Mouse (Mus musculus) CH12.LX (cell line): ENCODE measurements around the gene Nwd1. TPM values are rescaled to one million over a fixed set of nuclear protein-coding genes. Genes with fewer than 3 reads are reported as not detected.

Experiments used
- DNase-seq: peaks from one replicate; pipeline ENCODE4 v3.0.0-alpha.2; 2013; ENCODE audit errors: extremely low read depth
- H3K27ac ChIP-seq: 2 replicates; pipeline ENCODE4 v1.5.1; 2012; ENCODE audit warnings: low read depth, mild to moderate bottlenecking, control low read depth, moderate library complexity; ENCODE audit not compliant: insufficient read depth
- H3K27me3 ChIP-seq: replicated peaks from 2 replicates; pipeline ENCODE3; 2012; ENCODE audit warnings: inconsistent platforms
- H3K36me3 ChIP-seq, 2 experiments: replicated peaks in 1 of 2; 2 replicates each; pipeline versions ENCODE3 to v1.6.1; 2012; ENCODE audit warnings: inconsistent platforms in 1 of 2, low read length in 1 of 2, mild to moderate bottlenecking in 1 of 2, mixed read lengths in 1 of 2, moderate library complexity in 1 of 2; ENCODE audit not compliant: control insufficient read depth in 1 of 2, insufficient read depth in 1 of 2
- H3K4me1 ChIP-seq, 2 experiments: 2 replicates each; pipeline ENCODE4 v1.6.1; 2012; ENCODE audit warnings: inconsistent platforms in 1 of 2, moderate library complexity in 1 of 2; ENCODE audit not compliant: insufficient read depth in 2 of 2, control insufficient read depth in 1 of 2
- H3K4me2 ChIP-seq: 2 replicates; pipeline ENCODE4 v1.6.1; 2012; ENCODE audit warnings: low read depth, mild to moderate bottlenecking, control low read depth; ENCODE audit not compliant: poor library complexity, insufficient read depth, severe bottlenecking
- H3K4me3 ChIP-seq, 3 experiments: fragments of 150-350 bp in 1 of 3; sonication (generic) in 1 of 3; replicated peaks in 1 of 3; 2 replicates each; pipeline versions ENCODE3 to v1.5.1; 2011 to 2012; ENCODE audit warnings: low read depth in 2 of 3, low read length in 2 of 3, mild to moderate bottlenecking in 2 of 3, moderate library complexity in 2 of 3, control low read depth in 1 of 3, improper control_type of control experiment in 1 of 3, inconsistent platforms in 1 of 3, mixed read lengths in 1 of 3; ENCODE audit not compliant: poor library complexity in 1 of 3
- H3K79me2 ChIP-seq: replicated peaks from 2 replicates; pipeline ENCODE4 v1.6.1; 2012; ENCODE audit warnings: mild to moderate bottlenecking, moderate library complexity; ENCODE audit not compliant: control insufficient read depth, poor library complexity, insufficient read depth, severe bottlenecking; ENCODE audit errors: extremely low read depth
- H3K9ac ChIP-seq: 2 replicates; pipeline ENCODE4 v1.6.1; 2012; ENCODE audit warnings: low read depth, mild to moderate bottlenecking, control low read depth, moderate library complexity; ENCODE audit not compliant: insufficient read depth
- H3K9me3 ChIP-seq: replicated peaks from 2 replicates; pipeline ENCODE3; 2012; ENCODE audit warnings: low read length, inconsistent platforms, mixed read lengths
- CHD1 ChIP-seq: IDR thresholded peaks from 2 replicates; pipeline ENCODE4 v1.6.1; 2012; ENCODE audit warnings: low read depth, low read length, improper control_type of control experiment, inconsistent platforms
- CHD2 ChIP-seq: IDR thresholded peaks from 2 replicates; pipeline ENCODE4 v1.6.1; 2011; ENCODE audit warnings: low read length, improper control_type of control experiment
- CTCF ChIP-seq, 2 experiments: IDR thresholded peaks in 1 of 2; conservative IDR thresholded peaks in 1 of 2; 2 replicates each; pipeline ENCODE4 v1.5.1; 2011 to 2012; ENCODE audit warnings: low read depth in 2 of 2, low read length in 2 of 2, improper control_type of control experiment in 1 of 2, inconsistent platforms in 1 of 2, mild to moderate bottlenecking in 1 of 2, moderate library complexity in 1 of 2
- E2F4 ChIP-seq: IDR thresholded peaks from 2 replicates; pipeline ENCODE4 v1.6.1; 2011; ENCODE audit warnings: low read depth, low read length, improper control_type of control experiment; ENCODE audit not compliant: insufficient replicate concordance
- GABPA ChIP-seq: IDR thresholded peaks from 2 replicates; pipeline ENCODE4 v1.6.1; 2012; ENCODE audit warnings: low read depth, low read length, improper control_type of control experiment, inconsistent platforms; ENCODE audit not compliant: insufficient replicate concordance
- HCFC1 ChIP-seq: IDR thresholded peaks from 2 replicates; pipeline ENCODE4 v1.6.1; 2012; ENCODE audit warnings: low read depth, mild to moderate bottlenecking, inconsistent platforms, low read length, improper control_type of control experiment
- JUN ChIP-seq: IDR thresholded peaks from 2 replicates; pipeline ENCODE4 v1.6.1; 2011; ENCODE audit warnings: low read depth, mild to moderate bottlenecking, low read length, improper control_type of control experiment, moderate library complexity; ENCODE audit not compliant: insufficient read depth
- KAT2A ChIP-seq: IDR thresholded peaks from 2 replicates; pipeline ENCODE4 v1.6.1; 2012; ENCODE audit warnings: low read length, improper control_type of control experiment, inconsistent platforms; ENCODE audit not compliant: insufficient replicate concordance
- MYC ChIP-seq: IDR thresholded peaks from 2 replicates; pipeline ENCODE4 v1.6.1; 2011; ENCODE audit warnings: low read depth, mild to moderate bottlenecking, improper control_type of control experiment, low read length
- NELFE ChIP-seq: IDR thresholded peaks from 2 replicates; pipeline ENCODE4 v1.6.1; 2011; ENCODE audit warnings: low read depth, low read length, improper control_type of control experiment
- NRF1 ChIP-seq: IDR thresholded peaks from 2 replicates; pipeline ENCODE4 v1.6.1; 2014; ENCODE audit warnings: low read depth, mild to moderate bottlenecking, inconsistent platforms, low read length, improper control_type of control experiment, moderate library complexity
- PAX5 ChIP-seq: IDR thresholded peaks from 2 replicates; pipeline ENCODE4 v1.6.1; 2012; ENCODE audit warnings: low read length, inconsistent platforms, mixed read lengths
- POLR2A ChIP-seq: IDR thresholded peaks from 2 replicates; pipeline ENCODE4 v1.6.1; 2011; ENCODE audit warnings: low read depth, mild to moderate bottlenecking, improper control_type of control experiment, low read length
- RAD21 ChIP-seq: IDR thresholded peaks from 2 replicates; pipeline ENCODE4 v1.6.1; 2011; ENCODE audit warnings: low read depth, mild to moderate bottlenecking, low read length, improper control_type of control experiment, moderate library complexity
- SMC3 ChIP-seq: IDR thresholded peaks from 2 replicates; pipeline ENCODE4 v1.6.1; 2011; ENCODE audit warnings: low read depth, low read length, improper control_type of control experiment
- UBTF ChIP-seq: IDR thresholded peaks from 2 replicates; pipeline ENCODE4 v1.6.1; 2012; ENCODE audit warnings: low read depth, mild to moderate bottlenecking, inconsistent platforms, low read length, improper control_type of control experiment, moderate library complexity
- ZC3H11A ChIP-seq: IDR thresholded peaks from 2 replicates; pipeline ENCODE4 v1.6.1; 2012; ENCODE audit warnings: low read depth, mild to moderate bottlenecking, inconsistent platforms, low read length, improper control_type of control experiment
- ZKSCAN1 ChIP-seq: IDR thresholded peaks from 2 replicates; pipeline ENCODE4 v1.6.1; 2012; ENCODE audit warnings: low read depth, inconsistent platforms, low read length, improper control_type of control experiment, borderline replicate concordance
- dilution Hi-C: fragments of 300-500 bp; cut with MboI; formaldehyde crosslinking; loops from 2 replicates; pipeline ENCODE4 v1.14.3; 2020; ENCODE audit warnings: low sequenced_read_pairs; ENCODE audit not compliant: extremely low pct_unique_long_range_greater_than_20kb, extremely low pct_ligation_motif_present
- in situ Hi-C: fragments of 300-500 bp; cut with MboI; formaldehyde crosslinking; loops from 3 replicates; pipeline ENCODE4 v1.14.3; 2019; ENCODE audit warnings: low sequenced_read_pairs, low pct_ligation_motif_present, low pct_unique_long_range_greater_than_20kb, mixed read lengths
- polyA plus RNA-seq: library from polyadenylated mRNA; unstranded; fragments of >175 nt; gene quantifications from 2 replicates; pipeline ENCODE4 v1.2.1, GENCODE M21; 2012; ENCODE audit warnings: low read depth; ENCODE audit not compliant: insufficient read length
- total RNA-seq, 2 experiments: library from RNA; depleted of rRNA; stranded (reverse); fragments of 300-350 nt in 1 of 2; fragments of >200 nt in 1 of 2; gene quantifications; 2 replicates each; pipeline ENCODE4 v1.2.3; 2012 to 2014

Nwd1 gene
- total and polyA plus RNA-seq, 3 experiments = 0.04 TPM; not detected in 2

DNA sequence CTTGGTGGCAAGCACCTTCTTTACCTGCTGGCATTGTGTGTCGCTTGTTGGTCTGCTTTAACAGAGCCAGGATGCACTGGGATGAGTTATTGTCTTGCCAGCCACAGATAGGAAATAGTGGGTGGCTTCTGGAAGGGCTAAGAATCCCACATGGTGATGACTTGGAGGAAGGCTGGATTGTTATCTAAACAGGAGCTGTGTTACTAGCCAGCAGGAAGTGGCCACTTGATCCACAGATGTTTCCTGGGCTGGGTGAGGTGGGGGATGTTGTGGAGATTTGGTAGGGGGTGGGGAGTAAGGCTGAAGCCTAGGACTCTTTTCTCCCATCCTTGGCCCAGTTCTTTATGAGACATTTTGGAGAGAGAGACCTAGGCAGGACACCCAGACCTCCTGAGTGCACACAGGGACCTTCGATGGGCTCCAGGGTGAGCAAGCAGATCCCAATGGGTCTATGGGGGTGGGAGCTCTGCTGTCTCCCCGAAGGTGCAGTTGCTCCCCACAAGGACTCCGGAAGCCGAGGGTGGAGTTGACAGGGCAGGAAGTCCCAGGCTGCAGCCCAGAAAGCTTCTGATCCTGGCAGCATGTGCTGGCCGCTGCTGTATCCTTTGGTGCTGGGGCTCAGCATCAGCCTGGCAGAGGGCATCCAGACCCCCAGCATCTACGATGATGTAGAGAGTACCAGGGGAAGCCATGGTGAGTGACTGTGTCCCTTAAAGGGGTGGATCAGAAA lies 115.0 kb downstream of the Nwd1 start, which contains the start of gene F2rl3:
Gene F2rl3, plus strand, starts transcription at position 559 of the 730 bp plus-strand sequence.
- dilution Hi-C loops (no loop called here), in situ Hi-C loops (no loop called here)
- DNase-seq = no peak
- Histone ChIP-seq H3K4me2 (no peak within 1 kb of the TSS), H3K27me3 (no peaks in the 10 kb centered on the region), H3K9me3 (no peaks in the 10 kb centered on the region), H3K27ac (no peak within 1 kb of the TSS), H3K79me2 (no peaks in the 10 kb centered on the region), H3K9ac (no peak within 1 kb of the TSS), H3K36me3 (peaks cover 11 to 50% of the 10 kb centered on the region in 2 experiments), H3K4me3 (no peak within 1 kb of the TSS), H3K4me1 (0 out of 4 replicates have a peak, but pooled peaks cover 0 to 4% of the 10 kb centered on the region in 2 experiments)
- TF ChIP-seq NRF1 = no peak
- no peak for TF ChIP-seq CHD2
- no peak for TF ChIP-seq ZC3H11A
- no peak for TF ChIP-seq E2F4
- TF ChIP-seq UBTF = no peak

DNA sequence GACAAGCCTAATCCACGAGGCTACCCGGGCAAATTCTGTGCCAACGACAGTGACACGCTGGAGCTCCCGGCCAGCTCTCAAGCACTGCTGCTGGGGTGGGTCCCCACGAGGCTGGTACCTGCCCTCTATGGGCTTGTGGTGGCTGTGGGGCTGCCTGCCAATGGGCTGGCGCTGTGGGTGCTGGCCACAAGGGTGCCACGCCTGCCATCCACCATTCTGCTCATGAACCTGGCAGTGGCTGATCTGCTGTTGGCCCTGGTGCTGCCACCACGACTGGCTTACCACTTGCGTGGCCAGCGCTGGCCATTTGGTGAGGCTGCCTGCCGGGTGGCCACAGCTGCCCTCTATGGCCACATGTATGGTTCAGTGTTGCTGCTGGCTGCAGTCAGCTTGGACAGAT lies 115.8 kb downstream of the Nwd1 start:
- no peak for TF ChIP-seq CHD1
- no peak for TF ChIP-seq MYC
- no peak for TF ChIP-seq HCFC1
- no peak for TF ChIP-seq KAT2A
- no peak for TF ChIP-seq JUN
- TF ChIP-seq ZKSCAN1 = no peak
- TF ChIP-seq, all 38 proteins: peak for 0
- Histone ChIP-seq H3K9ac (no peak overlapping the region), H3K4me1 (0 out of 4 replicates have a peak, but pooled peaks cover 0 to 3% of the 10 kb centered on the region in 2 experiments), H3K27me3 (no peaks in the 10 kb centered on the region), H3K4me3 (no peak overlapping the region), H3K4me2 (no peak overlapping the region), H3K36me3 (peaks cover 3 to 42% of the 10 kb centered on the region in 2 experiments), H3K27ac (no peak overlapping the region), H3K9me3 (no peaks in the 10 kb centered on the region), H3K79me2 (no peaks in the 10 kb centered on the region)
- dilution Hi-C loops = no loop called here
- in situ Hi-C loops = no loop called here
- DNase-seq = no peak

- in situ Hi-C loops (no loop called here), dilution Hi-C loops (no loop called here)
- no peaks in the 10 kb centered on the region for H3K4me1 ChIP-seq
- no peaks in the 10 kb centered on the region for H3K27me3 ChIP-seq
- peaks cover 0 to 11% of the 10 kb centered on the region in 2 experiments for H3K36me3 ChIP-seq
- no peak overlapping the region for H3K4me2 ChIP-seq
- H3K27ac ChIP-seq = no peak overlapping the region
- no peaks in the 10 kb centered on the region for H3K79me2 ChIP-seq
- DNase-seq = peak; percentile 24
- H3K9ac ChIP-seq = no peak overlapping the region
- no peaks in the 10 kb centered on the region for H3K9me3 ChIP-seq
- H3K4me3 ChIP-seq = no peak overlapping the region
- no peak for TF ChIP-seq UBTF
- TF ChIP-seq PAX5 = no peak
- no peak for TF ChIP-seq GABPA
- no peak for TF ChIP-seq MYC
- TF ChIP-seq RAD21 = no peak
- TF ChIP-seq NELFE = no peak
- no peak for TF ChIP-seq CTCF (conservative IDR thresholded peaks at IDR 0.05 in 1 of 2, IDR thresholded peaks at IDR 0.05 in 1 of 2; ENCODE audit: low read depth in 2 of 2, low read length in 2 of 2)
- no peak for TF ChIP-seq POLR2A
- TF ChIP-seq SMC3 = no peak
- TF ChIP-seq, all 38 proteins: peak for 0
Observed at GRCm38 (mm10) chr8:72765696-72766095, 119.2 kb downstream of the Nwd1 start.
